Mouse (Mus musculus) forebrain, postnatal 0 days (tissue): ENCODE measurements around the gene Cmtm6. TPM values are rescaled to one million over a fixed set of nuclear protein-coding genes. Genes with fewer than 3 reads are reported as not detected.
"Not testable (repeated sequence)": the region's sequence is repeated elsewhere in the genome, so short reads cannot be mapped to it uniquely, and the experiment has no call there.

Experiments
- ATAC-seq: fragments of 200-750 bp; cut with Nextera tagmentation; 2 replicates; pipeline ENCODE4 v1.8.0; 2017; ENCODE audit warnings: mild to moderate bottlenecking, moderate library complexity
- DNase-seq: peaks from one replicate; pipeline ENCODE4 v3.0.0-alpha.2; 2015
- H3K27ac ChIP-seq: fragments of 300-500 bp; sonication (generic); 2 replicates; pipeline ENCODE4 v1.5.1; 2014; ENCODE audit warnings: low read depth, mild to moderate bottlenecking, antibody characterized with exemption, low read length, moderate library complexity, mixed read lengths
- H3K27me3 ChIP-seq: fragments of 300-500 bp; sonication (generic); 2 replicates; pipeline ENCODE4 v1.6.1; 2014; ENCODE audit warnings: mild to moderate bottlenecking, low read length, mixed read lengths; ENCODE audit not compliant: insufficient read depth
- H3K36me3 ChIP-seq: fragments of 300-500 bp; sonication (generic); 2 replicates; pipeline ENCODE4 v1.6.1; 2014; ENCODE audit warnings: mild to moderate bottlenecking, moderate library complexity; ENCODE audit not compliant: insufficient read depth
- H3K4me1 ChIP-seq: fragments of 300-500 bp; sonication (generic); 2 replicates; pipeline ENCODE4 v1.6.1; 2014; ENCODE audit warnings: antibody characterized with exemption; ENCODE audit not compliant: insufficient read depth
- H3K4me2 ChIP-seq: fragments of 300-500 bp; sonication (generic); 2 replicates; pipeline ENCODE4 v1.6.1; 2014; ENCODE audit warnings: low read depth, mild to moderate bottlenecking, moderate library complexity
- H3K4me3 ChIP-seq: fragments of 300-500 bp; sonication (generic); 2 replicates; pipeline ENCODE4 v1.5.1; 2014; ENCODE audit warnings: low read depth, low read length, mixed read lengths
- H3K9ac ChIP-seq: fragments of 300-500 bp; sonication (generic); 2 replicates; pipeline ENCODE4 v1.6.1; 2014; ENCODE audit warnings: mild to moderate bottlenecking
- H3K9me3 ChIP-seq: fragments of 300-500 bp; sonication (generic); 2 replicates; pipeline ENCODE4 v1.6.1; 2016; ENCODE audit warnings: low read length
- CTCF ChIP-seq: sonication (generic); IDR thresholded peaks from 2 replicates; pipeline ENCODE4 v1.5.1; 2016; ENCODE audit warnings: antibody characterized with exemption, control low read depth, low read depth
- WGBS: fragments of 180-500 bp; shearing (Covaris S2); extraction: QIAGEN DNeasy Blood & Tissue Kit; methylation state at CpG from one replicate; pipeline ENCODE4 v1.1.7; 2014; 5-methylcytosine and 5-hydroxymethylcytosine counted together
- polyA plus RNA-seq: library from polyadenylated mRNA; unstranded; fragments of >200 nt; fragmentation: Nextera tagmentation; extraction: Ambion mirVana; gene quantifications from 2 replicates; pipeline ENCODE4 v1.2.1, GENCODE M21; 2015
- total RNA-seq: library from RNA; depleted of rRNA; stranded (reverse); fragments of >200 nt; gene quantifications from 2 replicates; pipeline ENCODE4 v1.2.3, GENCODE M21; 2014

Cmtm6 gene
- total and polyA plus RNA-seq, 2 experiments from 2014 or later = 17.1 to 22.7 TPM

GRCm38 (mm10) chr9:114701031-114701430, 29.9 kb upstream of the Cmtm6 start:
- H3K36me3 ChIP-seq = peaks cover 8% of the 10 kb centered on the region; the same call in 1 of the 2 replicates
- no peak overlapping the region for H3K4me2 ChIP-seq
- no peaks in the 10 kb centered on the region for H3K27me3 ChIP-seq
- no peak for DNase-seq
- no peak for ATAC-seq
- no peak overlapping the region for H3K9ac ChIP-seq
- TF ChIP-seq CTCF = no peak
- no peaks in the 10 kb centered on the region for H3K4me1 ChIP-seq
- H3K9me3 ChIP-seq = no peaks in the 10 kb centered on the region
- H3K4me3 ChIP-seq = no peak overlapping the region
- WGBS = 86% methylated on average over 2 of the region's 2 CpGs
- no peak overlapping the region for H3K27ac ChIP-seq

GRCm38 (mm10) chr9:114701921-114702320, 29.0 kb upstream of the Cmtm6 start:
- ATAC-seq (no peak), DNase-seq (no peak)
- TF ChIP-seq CTCF = no peak
- H3K36me3 ChIP-seq = peaks cover 13% of the 10 kb centered on the region
- H3K27me3 ChIP-seq = no peaks in the 10 kb centered on the region
- no peak overlapping the region for H3K27ac ChIP-seq
- H3K4me1 ChIP-seq = no peaks in the 10 kb centered on the region
- H3K4me3 ChIP-seq = no peak overlapping the region
- H3K9me3 ChIP-seq = no peaks in the 10 kb centered on the region
- H3K9ac ChIP-seq = no peak overlapping the region
- no peak overlapping the region for H3K4me2 ChIP-seq
- WGBS = 96% methylated on average over 4 of the region's 4 CpGs

GRCm38 (mm10) chr9:114707805-114708204, 23.1 kb upstream of the Cmtm6 start:
- WGBS = 97% methylated on average over 4 of the region's 4 CpGs
- H3K4me2 ChIP-seq = no peak overlapping the region
- DNase-seq = no peak
- no peak overlapping the region for H3K4me3 ChIP-seq
- no peaks in the 10 kb centered on the region for H3K9me3 ChIP-seq
- peaks cover 42% of the 10 kb centered on the region for H3K36me3 ChIP-seq
- ATAC-seq = no peak
- no peaks in the 10 kb centered on the region for H3K27me3 ChIP-seq
- H3K9ac ChIP-seq = no peak overlapping the region
- H3K27ac ChIP-seq = no peak overlapping the region
- H3K4me1 ChIP-seq = no peaks in the 10 kb centered on the region
- no peak for TF ChIP-seq CTCF

GRCm38 (mm10) chr9:114710345-114710744, 20.6 kb upstream of the Cmtm6 start:
- Histone ChIP-seq H3K4me2 (no peak overlapping the region), H3K9me3 (no peaks in the 10 kb centered on the region), H3K4me3 (no peak overlapping the region), H3K27me3 (no peaks in the 10 kb centered on the region), H3K9ac (no peak overlapping the region), H3K36me3 (peaks cover 68% of the 10 kb centered on the region), H3K4me1 (no peaks in the 10 kb centered on the region), H3K27ac (no peak overlapping the region)
- peak; percentile 57 for TF ChIP-seq CTCF
- ATAC-seq (no peak), DNase-seq (peak; percentile 55)
- WGBS = 81% methylated on average over 7 of the region's 7 CpGs

DNA sequence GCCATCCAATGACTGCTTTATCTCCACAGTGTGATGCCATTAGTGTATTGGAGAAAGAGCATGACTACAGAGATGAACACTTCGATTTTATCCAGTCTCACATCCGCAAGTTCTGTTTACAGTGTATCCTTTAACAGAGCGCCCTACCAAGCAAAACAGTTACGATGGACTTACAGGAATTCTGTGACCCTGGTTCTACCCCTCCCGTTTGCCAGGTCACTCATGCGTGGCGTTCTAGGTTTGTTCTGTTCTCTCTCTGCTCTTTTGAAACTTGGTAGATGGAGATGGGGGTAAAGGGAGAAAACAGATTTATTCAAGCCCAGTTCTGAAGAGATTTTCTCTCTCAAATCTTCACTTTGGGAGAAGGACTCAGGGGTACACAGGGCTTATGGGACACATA, 17.4 kb upstream of the Cmtm6 start:
- no peak overlapping the region for H3K27ac ChIP-seq
- no peak for DNase-seq

GRCm38 (mm10) chr9:114716677-114717331, 14.1 kb upstream of the Cmtm6 start:
- Histone ChIP-seq H3K27me3 (no peaks in the 10 kb centered on the region), H3K9ac (no peak overlapping the region), H3K36me3 (peaks cover 91% of the 10 kb centered on the region), H3K4me2 (no peak overlapping the region), H3K4me1 (no peaks in the 10 kb centered on the region), H3K9me3 (no peaks in the 10 kb centered on the region), H3K4me3 (no peak overlapping the region), H3K27ac (no peak overlapping the region)
- no peak for DNase-seq
- ATAC-seq = no peak
- TF ChIP-seq CTCF = no peak
- 88% methylated on average over 18 of the region's 18 CpGs for WGBS

More for the DNA sequence above, 17.4 kb upstream of the Cmtm6 start:
- ATAC-seq = no peak
- H3K27me3 ChIP-seq = no peaks in the 10 kb centered on the region
- WGBS = 93% methylated on average over 7 of the region's 7 CpGs
- no peaks in the 10 kb centered on the region for H3K9me3 ChIP-seq
- no peak for TF ChIP-seq CTCF
- H3K4me1 ChIP-seq = no peaks in the 10 kb centered on the region
- peaks cover 78% of the 10 kb centered on the region for H3K36me3 ChIP-seq
- no peak overlapping the region for H3K4me3 ChIP-seq
- H3K4me2 ChIP-seq = no peak overlapping the region
- H3K9ac ChIP-seq = no peak overlapping the region

DNA sequence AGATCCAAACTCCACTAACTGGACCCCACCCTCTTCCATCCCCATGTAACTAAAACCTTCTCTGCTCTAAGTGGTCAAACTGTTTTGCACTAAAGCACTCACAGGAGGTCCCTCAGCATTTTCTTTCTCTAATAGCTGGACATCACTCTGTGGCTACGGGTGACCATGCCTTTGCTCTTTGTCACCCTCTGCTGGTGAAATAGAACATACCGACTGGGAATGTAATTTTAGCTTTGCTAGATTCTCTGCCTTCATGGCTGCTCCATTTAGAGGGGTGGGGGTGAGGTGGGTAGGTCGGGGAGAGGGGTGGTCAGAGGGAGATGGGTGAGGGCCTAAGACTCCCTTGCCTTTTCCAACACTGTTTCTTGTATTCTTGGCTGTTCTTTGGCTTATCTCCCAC, 3.6 kb upstream of the Cmtm6 start:
- no peak overlapping the region for H3K27ac ChIP-seq
- whole genome bisulfite sequencing = 6% methylated on average over 3 of the region's 3 CpGs
- peak; percentile 56 for DNase-seq
- peaks cover 6% of the 10 kb centered on the region for H3K4me1 ChIP-seq
- H3K36me3 ChIP-seq = peaks cover 29% of the 10 kb centered on the region
- no peaks in the 10 kb centered on the region for H3K27me3 ChIP-seq
- no peak for ATAC-seq
- peak; percentile 85 for TF ChIP-seq CTCF
- H3K9ac ChIP-seq = no peak overlapping the region
- H3K4me3 ChIP-seq = no peak overlapping the region
- H3K9me3 ChIP-seq = no peaks in the 10 kb centered on the region
- no peak overlapping the region for H3K4me2 ChIP-seq

GRCm38 (mm10) chr9:114728432-114728831, 2.5 kb upstream of the Cmtm6 start:
- not testable (repeated sequence) for H3K4me2 ChIP-seq, H3K9me3 ChIP-seq, DNase-seq, H3K4me3 ChIP-seq, H3K9ac ChIP-seq, ATAC-seq, H3K27ac ChIP-seq, H3K27me3 ChIP-seq
- peaks cover 11% of the 10 kb centered on the region for H3K4me1 ChIP-seq
- H3K36me3 ChIP-seq = peaks cover 21% of the 10 kb centered on the region
- 57% methylated on average over 2 of the region's 2 CpGs for WGBS
